Mouse (Mus musculus): ENCODE measurements around the gene Etl4.

GRCm38 (mm10) chr2:20629156-20629712, 719.7 kb downstream of the Etl4 start:
- TF ChIP-seq CTCF (IDR thresholded peaks at IDR 0.05; ENCODE audit: low read depth, low read length) = no peak
- TF ChIP-seq POLR2A (IDR thresholded peaks at IDR 0.05; ENCODE audit: extremely low read depth, insufficient read depth, low read length) = no peak
